ENCODE assay signal across 8 mouse cellular contexts in the genomic region with DNA sequence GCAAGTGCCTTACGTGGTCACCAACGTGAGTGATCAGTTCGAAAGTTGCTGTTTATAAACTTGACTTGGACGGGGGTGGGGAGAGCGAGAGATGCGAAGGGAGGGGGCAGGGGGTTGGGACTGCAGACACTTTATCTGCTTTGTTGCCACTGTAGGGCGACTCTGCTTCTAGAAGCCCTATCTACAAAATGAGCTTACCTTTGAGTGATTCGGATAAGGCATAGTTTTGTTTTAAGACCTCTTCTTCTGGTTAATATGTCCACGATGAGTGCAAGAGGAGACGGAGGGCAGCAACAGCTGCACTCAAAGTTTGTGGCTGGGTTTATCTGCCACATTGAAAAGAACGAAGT. TPM values are rescaled to one million over a fixed set of nuclear protein-coding genes. Genes with fewer than 3 reads are reported as not detected.
DNase-seq lines count a peak whose midpoint lies in the region; ATAC-seq lines count a peak whose summit lies in the region.

No protein-coding gene starts in this region.

- peak overlapping the region; percentile 71 for H3K4me3 ChIP-seq in embryonic facial prominence, embryonic 10.5 days
- H3K4me3 ChIP-seq in midbrain, embryonic 14.5 days (replicated peaks; ENCODE audit: low read depth, low read length) = peak overlapping the region; percentile 62

- H3K4me1 ChIP-seq in embryonic facial prominence, embryonic 10.5 days = peaks cover 26% of the 10 kb centered on the region; the same call in 1 of the 2 replicates
- 0 out of 2 replicates have a peak, but pooled peaks cover 4% of the 10 kb centered on the region for H3K4me1 ChIP-seq in midbrain, embryonic 14.5 days (ENCODE audit: control insufficient read depth, insufficient read depth, low read length)

- no peaks in the 10 kb centered on the region for H3K36me3 ChIP-seq in embryonic facial prominence, embryonic 10.5 days (replicated peaks)
- H3K36me3 ChIP-seq in midbrain, embryonic 14.5 days (ENCODE audit: control insufficient read depth, insufficient read depth, low read length) = no peaks in the 10 kb centered on the region

- 3% methylated on average over 11 of the region's 11 CpGs for whole genome bisulfite sequencing in embryonic facial prominence, embryonic 10.5 days
- WGBS in midbrain, embryonic 14.5 days = under 1% methylated on average over 11 of the region's 11 CpGs

- no peaks in the 10 kb centered on the region for H3K27me3 ChIP-seq in embryonic facial prominence, embryonic 10.5 days (replicated peaks; ENCODE audit: low read depth, poor library complexity, severe bottlenecking)
- H3K27me3 ChIP-seq in midbrain, embryonic 14.5 days (ENCODE audit: control insufficient read depth, insufficient read depth, low read length) = no peaks in the 10 kb centered on the region

- no peak for ATAC-seq in midbrain, embryonic 14.5 days (ENCODE audit: low FRiP score, low TSS enrichment)
- no peak for ATAC-seq in inflammation-experienced regulatory T-cells, adult 6 months

- H3K27ac ChIP-seq in embryonic facial prominence, embryonic 10.5 days (replicated peaks) = peak overlapping the region; percentile 95
- no peak overlapping the region for H3K27ac ChIP-seq in midbrain, embryonic 14.5 days (replicated peaks; ENCODE audit: low read depth, low read length)

- no peaks in the 10 kb centered on the region for H3K9me3 ChIP-seq in embryonic facial prominence, embryonic 10.5 days
- H3K9me3 ChIP-seq in midbrain, embryonic 14.5 days (ENCODE audit: control insufficient read depth, low read length) = no peaks in the 10 kb centered on the region

- intact Hi-C loops in heart, postnatal 10 days (cut with DNase I) = loop anchor here (10.0 kb wide), 1 partner anchor 714 kb away; no protein-coding TSS in a partner anchor

- peak; percentile 6 for DNase-seq in CD4-positive helper T cell, adult 2 months (ENCODE audit: low read depth, low spot score)
- peak; percentile 48 for DNase-seq in adipocyte (ENCODE audit: low spot score)
- DNase-seq in embryonic facial prominence, embryonic 10.5 days (ENCODE audit: low spot score) = peak; percentile 47
- peak; percentile 43 for DNase-seq in heart, postnatal 10 days
- DNase-seq in layer of hippocampus, adult 9-11 months = peak; percentile 10
- peak; percentile 42 for DNase-seq in midbrain, embryonic 14.5 days
- DNase-seq in ovary, postnatal 14 days (ENCODE audit: low spot score) = no peak

- H3K9ac ChIP-seq in midbrain, embryonic 14.5 days (replicated peaks; ENCODE audit: low read length) = peak overlapping the region; percentile 25; the same call in 1 of the 2 replicates

- H3K4me2 ChIP-seq in midbrain, embryonic 14.5 days (ENCODE audit: low read length) = peak overlapping the region; percentile 100

RNA-seq across cellular contexts. Expression of gene Etv1, which starts 1.8 kb away (rescaled TPM):
- 23.5 and 25.1 TPM in 2 replicates for polyA plus RNA-seq in embryonic facial prominence, embryonic 10.5 days (2016; fragmentation: Nextera tagmentation; extraction: Ambion mirVana)
- 10 to 100 TPM; 15.2 to 16.5 TPM for total RNA-seq in heart, postnatal 10 days (2021)
- 14.2 and 21.8 TPM in 2 replicates for polyA plus RNA-seq in midbrain, embryonic 14.5 days (2014; fragmentation: Nextera tagmentation; extraction: Ambion mirVana)
- polyA plus RNA-seq in inflammation-experienced regulatory T-cells, adult 6 months (2017; shearing (Covaris generic)) = under 1 TPM in 2 of 3 experiments, not detected in 1; 0.77 to 0.86 TPM
